Mouse (Mus musculus): Measurements from ENCODE around the gene Gm15155. TPM values are rescaled to one million over a fixed set of nuclear protein-coding genes. Genes with fewer than 3 reads are reported as not detected.
A peak's percentile ranks its signal among the peaks of the same experiment; 100 is the strongest.

Gene Gm15155
- total RNA-seq (2014; rRNA removed; ENCODE audit: low replicate concordance) (not detected in 2 replicates), polyA plus RNA-seq (2015; fragmentation: Nextera tagmentation; extraction: Ambion mirVana) (not detected in 2 replicates)

DNA sequence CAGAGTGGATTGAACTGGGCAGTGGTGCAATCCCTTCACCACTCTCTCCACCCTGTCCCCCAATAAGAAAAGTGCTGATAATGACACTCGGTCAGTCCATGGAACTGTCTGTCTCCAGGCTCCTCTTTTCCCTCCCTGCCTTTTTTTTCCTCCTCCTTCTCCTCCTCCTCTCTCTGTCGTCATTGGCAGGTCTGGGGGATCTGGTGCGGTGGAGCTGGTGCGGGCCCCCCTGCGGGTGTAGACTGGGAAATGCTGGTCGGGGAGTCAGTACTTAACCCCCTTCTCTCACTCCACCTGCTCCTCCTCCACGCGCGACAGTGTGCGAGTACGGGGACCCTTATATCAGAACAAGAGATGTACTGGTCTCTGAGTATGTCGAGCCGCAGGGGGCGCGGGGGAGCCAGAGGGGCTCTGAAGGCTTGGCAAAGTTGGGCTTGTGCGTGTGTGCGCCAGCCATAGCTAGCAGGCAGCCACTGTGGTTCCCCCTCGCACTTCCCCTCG lies at the start of gene Gm15155:
Gene Gm15155 (plus strand): TSS at position 401 of the 501 bp plus-strand sequence.
- Histone ChIP-seq H3K27me3 (ENCODE audit: control insufficient read depth, insufficient read depth, low read length) (peaks cover 35% of the 10 kb centered on the region), H3K36me3 (replicated peaks; ENCODE audit: control insufficient read depth, insufficient read depth, low read length) (no peaks in the 10 kb centered on the region), H3K27ac (ENCODE audit: low read depth) (no peak within 1 kb of the TSS), H3K9ac (replicated peaks; ENCODE audit: low read depth, low read length) (no peak within 1 kb of the TSS), H3K9me3 (replicated peaks; ENCODE audit: control insufficient read depth, low read length) (no peaks in the 10 kb centered on the region), H3K4me3 (ENCODE audit: low read depth, low read length) (peak within 1 kb of the TSS; percentile 54), H3K4me2 (ENCODE audit: low read depth, low read length) (peak within 1 kb of the TSS; percentile 92), H3K4me1 (ENCODE audit: control insufficient read depth, insufficient read depth) (no peaks in the 10 kb centered on the region)
- ATAC-seq (ENCODE audit: insufficient read depth, low read depth) (no peak), DNase-seq (ENCODE audit: low spot score) (no peak)
- 12% methylated on average over 19 of the region's 19 CpGs for WGBS
- TF ChIP-seq CTCF (IDR thresholded peaks at IDR 0.05; ENCODE audit: low read depth) (no peak), EP300 (IDR thresholded peaks at IDR 0.05; ENCODE audit: low read depth) (no peak)

DNA sequence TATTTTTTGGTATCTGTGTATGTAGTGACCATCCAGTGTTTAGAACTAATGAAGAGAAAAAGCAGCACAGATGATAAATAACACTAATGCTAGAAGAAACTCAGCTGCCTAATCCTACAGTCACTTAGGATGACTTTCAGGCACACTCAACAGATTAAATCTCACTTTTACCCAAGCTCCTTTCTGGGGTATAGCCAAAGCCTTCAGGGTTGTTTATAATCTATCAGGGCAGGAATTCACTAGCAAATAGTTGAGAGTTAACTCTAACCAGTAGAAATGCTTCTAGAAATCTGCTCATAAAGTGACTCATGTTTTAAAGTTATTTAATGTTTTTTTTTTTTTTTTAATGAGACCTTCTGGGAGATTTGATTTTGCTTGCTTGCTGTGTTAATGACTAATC lies 44.8 kb upstream of the Gm15155 start:
- H3K9me3 ChIP-seq (replicated peaks; ENCODE audit: control insufficient read depth, low read length): no peaks in the 10 kb centered on the region
- no peak overlapping the region for H3K9ac ChIP-seq (replicated peaks; ENCODE audit: low read depth, low read length)
- TF ChIP-seq EP300 (IDR thresholded peaks at IDR 0.05; ENCODE audit: low read depth) (no peak), CTCF (IDR thresholded peaks at IDR 0.05; ENCODE audit: low read depth) (no peak)
- no peak for DNase-seq (ENCODE audit: low spot score)
- H3K36me3 ChIP-seq (replicated peaks; ENCODE audit: control insufficient read depth, insufficient read depth, low read length): no peaks in the 10 kb centered on the region
- H3K4me3 ChIP-seq (ENCODE audit: low read depth, low read length): no peak overlapping the region
- no peak overlapping the region for H3K27ac ChIP-seq (ENCODE audit: low read depth)
- H3K27me3 ChIP-seq (ENCODE audit: control insufficient read depth, insufficient read depth, low read length): no peaks in the 10 kb centered on the region
- H3K4me2 ChIP-seq (ENCODE audit: low read depth, low read length): no peak overlapping the region
- no peak for ATAC-seq (ENCODE audit: insufficient read depth, low read depth)
- no peaks in the 10 kb centered on the region for H3K4me1 ChIP-seq (ENCODE audit: control insufficient read depth, insufficient read depth)

DNA sequence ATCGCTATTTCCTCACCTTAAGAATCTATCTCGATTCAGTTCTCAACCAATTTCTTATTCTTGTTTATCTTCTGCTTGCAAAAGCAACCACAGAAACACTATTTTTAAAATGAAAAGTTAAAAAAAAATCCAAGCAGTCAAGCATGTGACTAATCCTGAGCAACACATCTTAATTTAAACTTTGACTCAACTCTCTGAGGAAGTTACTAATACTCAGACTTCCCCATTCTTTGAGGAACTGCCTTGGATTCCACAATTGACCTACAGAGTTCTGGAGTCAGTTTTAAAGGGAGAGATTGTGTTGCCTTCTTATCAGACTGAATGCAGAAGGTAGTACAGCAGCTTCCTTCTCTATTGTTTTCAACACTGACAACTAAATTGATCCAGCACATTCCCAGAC lies 40.0 kb upstream of the Gm15155 start:
- Histone ChIP-seq H3K9me3 (replicated peaks; ENCODE audit: control insufficient read depth, low read length) (no peaks in the 10 kb centered on the region), H3K4me2 (ENCODE audit: low read depth, low read length) (no peak overlapping the region), H3K4me1 (ENCODE audit: control insufficient read depth, insufficient read depth) (no peaks in the 10 kb centered on the region), H3K9ac (replicated peaks; ENCODE audit: low read depth, low read length) (no peak overlapping the region), H3K36me3 (replicated peaks; ENCODE audit: control insufficient read depth, insufficient read depth, low read length) (no peaks in the 10 kb centered on the region), H3K27me3 (ENCODE audit: control insufficient read depth, insufficient read depth, low read length) (no peaks in the 10 kb centered on the region), H3K4me3 (ENCODE audit: low read depth, low read length) (no peak overlapping the region), H3K27ac (ENCODE audit: low read depth) (no peak overlapping the region)
- ATAC-seq (ENCODE audit: insufficient read depth, low read depth) (no peak), DNase-seq (ENCODE audit: low spot score) (peak; percentile 21)
- 57% methylated on average over 2 of the region's 2 CpGs for WGBS
- TF ChIP-seq EP300 (IDR thresholded peaks at IDR 0.05; ENCODE audit: low read depth) (no peak), CTCF (IDR thresholded peaks at IDR 0.05; ENCODE audit: low read depth) (no peak)

DNA sequence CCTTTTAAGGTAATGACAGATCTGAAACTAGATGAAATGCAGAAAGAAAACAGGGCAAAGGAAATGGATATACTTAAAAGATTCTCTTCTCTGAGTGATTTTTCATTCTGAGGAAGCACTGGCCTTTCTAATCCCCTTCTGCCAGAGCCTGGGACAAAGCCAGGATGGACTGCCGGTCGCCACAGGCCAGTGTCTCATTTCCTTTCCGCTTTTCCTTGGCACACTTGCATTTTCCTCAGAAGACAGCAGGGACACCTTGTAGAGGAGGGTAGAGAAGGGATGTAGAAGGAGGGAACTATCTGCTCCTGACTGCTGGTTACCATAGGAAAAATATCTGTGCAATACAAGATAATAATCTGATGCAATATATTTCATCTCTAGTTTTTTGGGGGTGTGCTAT lies 33.1 kb upstream of the Gm15155 start:
- ATAC-seq (ENCODE audit: insufficient read depth, low read depth) (no peak), DNase-seq (ENCODE audit: low spot score) (no peak)
- Histone ChIP-seq H3K9me3 (replicated peaks; ENCODE audit: control insufficient read depth, low read length) (no peaks in the 10 kb centered on the region), H3K4me2 (ENCODE audit: low read depth, low read length) (no peak overlapping the region), H3K27me3 (ENCODE audit: control insufficient read depth, insufficient read depth, low read length) (no peaks in the 10 kb centered on the region), H3K9ac (replicated peaks; ENCODE audit: low read depth, low read length) (no peak overlapping the region), H3K36me3 (replicated peaks; ENCODE audit: control insufficient read depth, insufficient read depth, low read length) (no peaks in the 10 kb centered on the region), H3K4me1 (ENCODE audit: control insufficient read depth, insufficient read depth) (no peaks in the 10 kb centered on the region), H3K27ac (ENCODE audit: low read depth) (no peak overlapping the region), H3K4me3 (ENCODE audit: low read depth, low read length) (no peak overlapping the region)
- TF ChIP-seq CTCF (IDR thresholded peaks at IDR 0.05; ENCODE audit: low read depth) (no peak), EP300 (IDR thresholded peaks at IDR 0.05; ENCODE audit: low read depth) (no peak)
- WGBS: 63% methylated on average over 3 of the region's 3 CpGs

DNA sequence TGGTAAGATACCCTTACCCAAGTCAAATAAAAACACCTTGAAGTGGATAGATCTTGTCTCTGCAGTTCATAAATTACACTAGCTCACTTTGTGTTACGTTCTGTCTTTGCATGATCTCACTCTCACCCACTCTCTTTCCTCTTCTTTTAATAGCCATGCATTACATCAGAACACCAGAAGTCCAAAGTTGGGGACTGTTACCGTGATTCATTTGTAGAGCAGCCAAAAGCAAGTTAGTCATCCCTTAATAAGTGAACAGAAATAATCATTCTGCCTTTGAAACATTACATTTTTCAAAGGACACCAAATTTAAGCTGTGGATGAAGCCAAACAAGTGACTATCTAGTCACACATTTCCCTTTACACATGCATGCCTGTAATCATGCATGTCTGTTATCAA lies 32.1 kb upstream of the Gm15155 start:
- Histone ChIP-seq H3K4me3 (ENCODE audit: low read depth, low read length) (no peak overlapping the region), H3K27me3 (ENCODE audit: control insufficient read depth, insufficient read depth, low read length) (no peaks in the 10 kb centered on the region), H3K4me2 (ENCODE audit: low read depth, low read length) (no peak overlapping the region), H3K36me3 (replicated peaks; ENCODE audit: control insufficient read depth, insufficient read depth, low read length) (no peaks in the 10 kb centered on the region), H3K27ac (ENCODE audit: low read depth) (no peak overlapping the region), H3K9me3 (replicated peaks; ENCODE audit: control insufficient read depth, low read length) (no peaks in the 10 kb centered on the region), H3K9ac (replicated peaks; ENCODE audit: low read depth, low read length) (no peak overlapping the region), H3K4me1 (ENCODE audit: control insufficient read depth, insufficient read depth) (no peaks in the 10 kb centered on the region)
- DNase-seq (ENCODE audit: low spot score): no peak
- ATAC-seq (ENCODE audit: insufficient read depth, low read depth): no peak
- no peak for TF ChIP-seq EP300 (IDR thresholded peaks at IDR 0.05; ENCODE audit: low read depth)
- no peak for TF ChIP-seq CTCF (IDR thresholded peaks at IDR 0.05; ENCODE audit: low read depth)
- 36% methylated on average over 2 of the region's 2 CpGs for WGBS

DNA sequence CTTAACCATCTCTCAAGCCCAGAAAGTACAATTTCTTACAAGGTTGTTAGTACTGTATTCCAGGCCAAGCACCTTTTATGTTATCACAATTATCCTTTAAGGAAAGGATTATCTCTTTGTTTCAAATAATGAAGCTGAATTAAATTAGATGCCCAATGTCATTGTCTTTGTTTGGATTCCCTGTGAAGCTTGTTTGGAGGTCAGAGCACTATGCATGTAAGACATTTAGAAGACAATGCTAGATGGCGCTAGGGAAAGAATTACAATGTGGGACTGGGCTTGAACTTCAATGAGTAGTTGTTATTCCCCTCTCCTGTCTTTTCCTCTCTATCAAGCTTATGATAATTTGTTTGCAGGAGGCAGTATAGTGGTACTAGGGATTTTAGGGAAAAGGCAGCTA lies 29.9 kb upstream of the Gm15155 start:
- no peak overlapping the region for H3K9ac ChIP-seq (replicated peaks; ENCODE audit: low read depth, low read length)
- no peak overlapping the region for H3K4me2 ChIP-seq (ENCODE audit: low read depth, low read length)
- H3K4me3 ChIP-seq (ENCODE audit: low read depth, low read length): no peak overlapping the region
- no peak for DNase-seq (ENCODE audit: low spot score)
- H3K36me3 ChIP-seq (replicated peaks; ENCODE audit: control insufficient read depth, insufficient read depth, low read length): no peaks in the 10 kb centered on the region
- H3K27me3 ChIP-seq (ENCODE audit: control insufficient read depth, insufficient read depth, low read length): no peaks in the 10 kb centered on the region
- 67% methylated on average over 1 of the region's 1 CpGs for WGBS
- H3K4me1 ChIP-seq (ENCODE audit: control insufficient read depth, insufficient read depth): no peaks in the 10 kb centered on the region
- TF ChIP-seq CTCF (IDR thresholded peaks at IDR 0.05; ENCODE audit: low read depth) (no peak), EP300 (IDR thresholded peaks at IDR 0.05; ENCODE audit: low read depth) (no peak)
- H3K9me3 ChIP-seq (replicated peaks; ENCODE audit: control insufficient read depth, low read length): no peaks in the 10 kb centered on the region
- H3K27ac ChIP-seq (ENCODE audit: low read depth): no peak overlapping the region
- ATAC-seq (ENCODE audit: insufficient read depth, low read depth): no peak
